Mouse (Mus musculus): Measurements from ENCODE around the gene Fam131c. TPM values are rescaled to one million over a fixed set of nuclear protein-coding genes. Genes with fewer than 3 reads are reported as not detected.

Gene Fam131c
- total RNA-seq, 2 experiments from 2014 or later, result 3.4 to 4.7 TPM

- Histone ChIP-seq H3K4me3 (no peak overlapping the region), H3K27ac (no peak overlapping the region)
- intact Hi-C loops (cut with DNase I), result no loop called here
- TF ChIP-seq CTCF (IDR thresholded peaks at IDR 0.05), result no peak
- peak in 1 of 2 experiments; percentile 46 for DNase-seq (ENCODE audit: extremely low spot score in 1 of 2, low spot score in 2 of 2)
Observed at GRCm38 (mm10) chr4:141419398-141420191, 51.6 kb downstream of the Fam131c start.

- H3K4me3 ChIP-seq, result no peak within 1 kb of the TSS
- no peak for DNase-seq (ENCODE audit: extremely low spot score in 1 of 2, low spot score in 2 of 2)
- no peak for TF ChIP-seq CTCF (IDR thresholded peaks at IDR 0.05)
- H3K27ac ChIP-seq, result no peak within 1 kb of the TSS
- intact Hi-C loops (cut with DNase I), result no loop called here
Observed at GRCm38 (mm10) chr4:141420192-141420829, 52.3 kb downstream of the Fam131c start, which contains the start of gene Hspb7. Gene Hspb7 (plus strand): TSS chr4:141420779.

GRCm38 (mm10) chr4:141420886-141421285 is 52.9 kb downstream of the Fam131c start:
- intact Hi-C loops (cut with DNase I), result no loop called here
- Histone ChIP-seq H3K27ac (no peak overlapping the region), H3K4me3 (no peak overlapping the region)
- no peak for TF ChIP-seq CTCF (IDR thresholded peaks at IDR 0.05)
- DNase-seq (ENCODE audit: extremely low spot score in 1 of 2, low spot score in 2 of 2), result no peak

- Histone ChIP-seq H3K27ac (no peak overlapping the region), H3K4me3 (no peak overlapping the region)
- intact Hi-C loops (cut with DNase I), result no loop called here
- no peak for TF ChIP-seq CTCF (IDR thresholded peaks at IDR 0.05)
- no peak for DNase-seq (ENCODE audit: extremely low spot score in 1 of 2, low spot score in 2 of 2)
Observed at GRCm38 (mm10) chr4:141421423-141421822, 53.4 kb downstream of the Fam131c start.

DNA sequence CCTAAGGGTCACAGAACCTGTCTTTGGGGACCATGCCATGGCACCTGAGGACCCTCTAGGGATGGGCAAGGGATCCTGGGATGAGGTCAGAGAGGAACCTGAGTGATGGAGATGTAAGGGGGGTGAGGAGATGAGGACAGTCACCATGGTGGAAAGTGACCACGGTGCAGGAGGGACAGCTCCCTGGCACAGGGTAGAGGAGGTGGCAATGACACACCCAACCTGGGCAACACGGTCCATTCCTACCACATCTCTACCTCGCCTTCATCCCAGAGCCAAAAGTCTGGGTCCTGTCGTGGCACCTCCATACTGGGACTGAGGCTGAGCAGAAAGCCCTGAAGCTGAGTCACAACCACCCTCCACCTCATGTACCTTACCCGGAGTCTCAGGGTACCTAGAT is 54.8 kb downstream of the Fam131c start:
- intact Hi-C loops (cut with DNase I), result no loop called here
- no peak overlapping the region for H3K4me3 ChIP-seq
- no peak for TF ChIP-seq CTCF (IDR thresholded peaks at IDR 0.05)
- no peak overlapping the region for H3K27ac ChIP-seq
- no peak for DNase-seq (ENCODE audit: extremely low spot score in 1 of 2, low spot score in 2 of 2)

DNA sequence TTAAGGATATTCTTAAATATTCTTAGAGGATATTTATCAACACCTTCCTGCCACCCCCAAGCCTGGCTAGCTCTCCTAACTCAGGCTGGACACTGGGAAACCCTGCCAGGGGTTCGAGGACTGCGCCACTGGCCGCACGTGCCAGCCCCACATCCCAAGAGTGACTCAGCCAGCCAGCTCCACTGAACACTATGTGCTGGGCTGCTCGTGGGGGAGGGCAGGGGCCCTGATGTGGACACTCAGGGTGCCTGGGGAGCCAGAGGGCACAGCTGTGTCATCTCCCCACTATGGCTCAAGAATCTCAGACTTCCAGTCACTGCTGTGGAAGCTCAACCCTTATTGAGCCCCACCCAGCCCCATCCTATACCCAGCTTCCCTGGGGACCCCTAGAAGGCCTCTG is 55.3 kb downstream of the Fam131c start:
- DNase-seq (ENCODE audit: extremely low spot score in 1 of 2, low spot score in 2 of 2), result no peak
- Histone ChIP-seq H3K4me3 (no peak overlapping the region), H3K27ac (no peak overlapping the region)
- intact Hi-C loops (cut with DNase I), result no loop called here
- no peak for TF ChIP-seq CTCF (IDR thresholded peaks at IDR 0.05)

DNA sequence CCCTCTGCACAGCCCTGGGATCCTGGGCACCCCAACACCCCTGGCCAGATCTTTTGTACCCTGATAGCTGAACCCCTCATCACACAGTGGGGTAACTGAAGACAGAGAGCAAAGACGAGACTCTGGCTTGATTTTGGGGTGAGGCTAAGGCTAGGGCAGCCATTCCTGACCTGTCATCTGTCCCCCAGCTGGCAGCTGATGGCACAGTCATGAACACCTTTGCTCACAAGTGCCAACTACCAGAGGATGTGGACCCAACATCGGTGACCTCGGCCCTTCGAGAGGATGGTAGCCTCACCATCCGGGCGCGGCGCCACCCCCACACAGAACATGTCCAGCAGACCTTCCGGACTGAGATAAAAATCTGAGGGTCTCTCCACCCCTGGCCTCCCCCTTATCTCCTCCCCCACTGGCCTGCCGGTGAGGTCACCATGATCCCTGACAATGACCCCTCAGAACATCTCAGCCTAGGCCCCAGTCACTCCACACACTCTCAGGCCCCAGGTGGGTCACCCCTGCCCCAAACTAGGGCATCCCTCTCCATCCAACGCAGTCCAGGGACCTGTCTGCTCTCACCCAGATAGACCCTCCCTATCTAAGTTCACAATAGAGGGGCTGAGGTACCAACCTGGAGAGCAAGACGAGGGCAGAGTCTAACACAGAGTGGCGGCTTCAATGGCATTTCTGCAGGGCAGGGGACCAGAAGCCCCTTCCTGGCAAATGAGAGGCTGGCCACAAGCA is 55.8 kb downstream of the Fam131c start:
- Histone ChIP-seq H3K27ac (no peak overlapping the region), H3K4me3 (no peak overlapping the region)
- DNase-seq (ENCODE audit: extremely low spot score in 1 of 2, low spot score in 2 of 2), result no peak
- no peak for TF ChIP-seq CTCF (IDR thresholded peaks at IDR 0.05)
- intact Hi-C loops (cut with DNase I), result no loop called here

DNA sequence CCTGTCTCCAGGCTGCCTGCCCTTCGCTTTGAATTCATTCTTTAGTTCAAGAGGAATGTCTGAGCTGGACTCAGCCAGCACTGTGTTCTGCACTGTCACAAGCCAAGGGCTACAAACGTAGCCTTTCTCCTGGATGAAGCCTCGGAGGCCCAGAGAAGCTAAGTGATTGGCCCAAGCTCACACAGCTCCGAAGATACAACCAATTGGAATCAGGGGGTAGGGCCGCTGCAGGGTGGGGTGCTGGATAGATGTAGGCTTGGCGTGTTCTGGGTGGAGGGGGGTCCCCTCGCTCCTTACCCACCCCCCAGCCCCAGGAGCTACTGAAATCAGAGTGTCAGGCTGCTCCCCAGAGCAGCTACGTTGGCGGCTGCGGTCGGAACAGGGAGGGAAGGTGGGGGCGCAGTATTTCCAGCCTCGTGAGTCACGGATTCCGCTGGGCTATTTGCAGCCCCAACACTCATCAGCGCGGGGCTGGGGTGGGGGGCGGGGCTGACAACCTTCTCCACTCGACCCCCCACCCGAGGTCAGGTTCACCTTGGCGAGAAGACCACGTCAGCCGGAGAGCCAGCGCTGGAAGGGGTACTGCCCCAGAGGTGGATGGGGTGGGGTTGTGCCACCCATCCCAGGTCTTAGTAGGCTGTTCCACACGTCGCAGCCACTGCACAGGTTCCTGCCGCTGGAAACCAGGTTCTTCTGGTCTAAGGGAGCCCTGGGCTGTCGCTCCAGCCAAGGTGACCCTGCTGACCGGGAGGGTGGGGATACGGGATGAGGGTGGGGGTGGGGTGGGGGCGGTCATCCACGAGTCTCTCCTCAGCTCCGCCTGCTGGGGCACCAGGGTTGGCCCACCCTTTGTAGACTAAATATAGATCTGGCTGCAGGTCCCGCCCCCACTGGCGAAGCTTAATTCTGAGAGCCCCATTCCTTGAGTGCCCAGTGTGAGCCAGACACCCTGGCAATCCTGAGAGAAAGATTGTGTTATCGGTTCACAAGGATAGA is 57.8 kb downstream of the Fam131c start:
- Histone ChIP-seq H3K4me3 (peak overlapping the region; percentile 53), H3K27ac (peak overlapping the region; percentile 95)
- DNase-seq (ENCODE audit: extremely low spot score in 1 of 2, low spot score in 2 of 2), result peak; percentile 70 to 73
- intact Hi-C loops (cut with DNase I), result no loop called here
- no peak for TF ChIP-seq CTCF (IDR thresholded peaks at IDR 0.05)

DNA sequence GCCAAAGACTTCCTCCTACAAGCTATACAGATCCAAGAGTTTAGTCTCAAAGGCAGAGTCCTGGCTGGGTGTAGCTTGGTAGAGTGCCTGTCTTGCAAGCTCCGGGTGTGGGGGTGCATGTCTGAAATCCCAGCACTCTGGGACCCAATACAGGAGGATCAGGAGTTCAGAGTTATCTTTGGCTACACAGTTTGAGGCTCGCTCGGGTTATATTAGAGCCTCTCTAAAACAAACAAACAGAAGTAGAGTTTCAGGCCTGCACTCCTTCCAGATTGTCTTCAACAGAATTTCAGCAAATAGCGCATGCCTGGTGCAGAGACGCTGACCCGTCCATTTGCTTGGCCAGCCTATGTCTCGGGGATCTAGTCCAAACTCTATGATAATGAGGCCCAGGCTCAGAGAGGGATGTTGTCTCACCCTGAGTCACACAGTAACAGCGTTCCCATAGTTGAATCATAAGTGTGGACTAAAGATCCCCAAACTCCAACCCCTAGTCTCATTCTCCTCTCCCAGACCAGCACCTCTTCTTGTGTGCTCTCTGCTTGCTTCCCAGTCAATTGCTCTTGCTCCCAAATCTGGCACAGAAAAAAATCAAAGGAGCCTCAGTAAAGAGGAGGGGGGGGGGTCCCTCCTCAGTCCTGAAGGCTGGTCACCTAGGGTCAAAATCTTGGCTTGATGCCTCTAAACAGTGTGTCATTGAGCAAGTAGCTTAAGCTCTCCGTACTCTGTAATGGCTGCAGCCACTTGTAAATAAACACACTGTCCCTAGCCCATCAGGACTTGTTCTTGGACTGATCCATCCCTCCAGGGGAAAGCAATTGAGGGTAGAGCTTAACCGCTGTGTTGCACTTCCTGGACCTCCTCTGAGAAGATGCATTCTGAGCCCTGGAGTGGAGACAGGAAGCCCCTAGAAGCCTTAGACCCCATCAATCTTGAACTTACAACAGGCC is 59.1 kb downstream of the Fam131c start:
- peak in 1 of 2 experiments; percentile 8 for DNase-seq (ENCODE audit: extremely low spot score in 1 of 2, low spot score in 2 of 2)
- Histone ChIP-seq H3K4me3 (peak overlapping the region; percentile 53; the same call in 1 of the 2 replicates), H3K27ac (peak overlapping the region; percentile 95)
- intact Hi-C loops (cut with DNase I), result loop anchor here (1.0 kb wide), 1 partner anchor 22 kb away; no protein-coding TSS in a partner anchor
- TF ChIP-seq CTCF (IDR thresholded peaks at IDR 0.05), result no peak

GRCm38 (mm10) chr4:141427921-141428320 is 59.9 kb downstream of the Fam131c start:
- Histone ChIP-seq H3K27ac (no peak overlapping the region), H3K4me3 (no peak overlapping the region)
- no peak for TF ChIP-seq CTCF (IDR thresholded peaks at IDR 0.05)
- no peak for DNase-seq (ENCODE audit: extremely low spot score in 1 of 2, low spot score in 2 of 2)
- intact Hi-C loops (cut with DNase I), result loop anchor here (1.0 kb wide), 1 partner anchor 23 kb away; no protein-coding TSS in a partner anchor

Data from left cerebral cortex, adult 2 months (tissue).